Mouse (Mus musculus) embryonic facial prominence, embryonic 13.5 days (tissue): Measurements from ENCODE around the gene Pik3cd. TPM values are rescaled to one million over a fixed set of nuclear protein-coding genes. Genes with fewer than 3 reads are reported as not detected.

Experiments
- ATAC-seq: fragments of 200-750 bp; cut with Nextera tagmentation; 2 replicates; pipeline ENCODE4 v1.8.0; 2017; ENCODE audit warnings: low read depth; ENCODE audit not compliant: insufficient number of reproducible peaks, insufficient read depth, low FRiP score, low TSS enrichment
- H3K27ac ChIP-seq: fragments of 300-500 bp; sonication (generic); 2 replicates; pipeline ENCODE4 v1.5.1; 2015; ENCODE audit warnings: moderate library complexity, mild to moderate bottlenecking, inconsistent platforms
- H3K27me3 ChIP-seq: fragments of 300-500 bp; sonication (generic); 2 replicates; pipeline ENCODE4 v1.6.1; 2015; ENCODE audit warnings: mild to moderate bottlenecking, inconsistent platforms
- H3K36me3 ChIP-seq: fragments of 300-500 bp; sonication (generic); 2 replicates; pipeline ENCODE4 v1.6.1; 2015; ENCODE audit warnings: mild to moderate bottlenecking, inconsistent platforms
- H3K4me1 ChIP-seq: fragments of 300-500 bp; sonication (generic); 2 replicates; pipeline ENCODE4 v1.6.1; 2015; ENCODE audit warnings: inconsistent platforms
- H3K4me2 ChIP-seq: fragments of 300-500 bp; sonication (generic); 2 replicates; pipeline ENCODE4 v1.6.1; 2015; ENCODE audit warnings: moderate library complexity, mild to moderate bottlenecking, inconsistent platforms
- H3K4me3 ChIP-seq: fragments of 300-500 bp; sonication (generic); 2 replicates; pipeline ENCODE4 v1.5.1; 2015; ENCODE audit warnings: mild to moderate bottlenecking, inconsistent platforms
- H3K9ac ChIP-seq: fragments of 300-500 bp; sonication (generic); 2 replicates; pipeline ENCODE4 v1.6.1; 2015; ENCODE audit warnings: mild to moderate bottlenecking, inconsistent platforms
- H3K9me3 ChIP-seq: fragments of 300-500 bp; sonication (generic); 2 replicates; pipeline ENCODE4 v1.6.1; 2016; ENCODE audit warnings: inconsistent platforms
- WGBS: fragments of 180-500 bp; shearing (Covaris S2); methylation state at CpG from one replicate; pipeline ENCODE4 v1.1.7; 2015; ENCODE audit warnings: mixed read lengths; 5-methylcytosine and 5-hydroxymethylcytosine counted together
- polyA plus RNA-seq: library from polyadenylated mRNA; unstranded; fragments of >200 nt; fragmentation: Nextera tagmentation; extraction: Ambion mirVana; gene quantifications from 2 replicates; pipeline ENCODE4 v1.2.1, GENCODE M21; 2015

Gene Pik3cd
- polyA plus RNA-seq, 1 experiment from 2014 or later, result 4.4 TPM

DNA sequence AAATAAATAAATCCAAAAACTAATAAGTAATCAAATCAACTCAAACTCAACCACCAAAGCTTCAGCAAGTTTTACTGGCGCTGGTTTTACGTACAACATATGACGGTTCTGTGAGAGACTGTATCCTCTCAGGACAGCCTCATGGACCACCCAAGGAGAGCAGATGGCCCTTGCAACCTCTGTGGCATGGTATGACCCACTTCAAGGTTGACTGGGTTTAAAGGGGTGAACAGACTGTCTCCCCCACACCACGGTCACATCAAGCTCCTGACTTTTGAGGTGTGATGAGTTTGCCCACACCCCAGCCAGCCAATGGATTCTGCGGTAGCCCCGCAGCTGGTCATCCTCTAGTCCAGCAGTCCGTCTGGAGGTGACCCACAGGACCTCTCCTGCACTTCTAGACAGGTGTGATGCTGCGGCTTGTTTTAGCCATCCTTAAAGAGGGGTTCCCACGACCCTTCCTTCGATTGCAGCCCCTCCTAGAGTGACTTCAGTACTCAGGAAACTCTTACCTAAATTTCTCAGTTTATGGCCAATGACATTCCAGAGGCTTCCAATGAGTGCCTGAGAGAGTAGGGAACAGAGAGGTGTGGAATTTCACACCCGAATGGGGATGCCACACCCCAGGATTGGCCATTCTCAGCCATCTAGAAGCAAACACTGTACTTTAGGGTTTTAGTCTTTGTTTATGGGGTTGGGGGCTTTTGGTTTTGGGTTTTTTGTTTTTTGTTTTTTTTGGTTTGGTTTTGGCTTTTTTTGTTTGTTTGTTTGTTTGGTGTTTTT is 17.3 kb downstream of the Pik3cd start:
- ATAC-seq, result no peak
- Histone ChIP-seq H3K4me2 (no peak overlapping the region), H3K4me3 (no peak overlapping the region), H3K9ac (no peak overlapping the region), H3K36me3 (no peaks in the 10 kb centered on the region), H3K9me3 (no peaks in the 10 kb centered on the region), H3K27me3 (no peaks in the 10 kb centered on the region), H3K27ac (no peak overlapping the region), H3K4me1 (no peaks in the 10 kb centered on the region)
- 71% methylated on average over 11 of the region's 11 CpGs for WGBS

DNA sequence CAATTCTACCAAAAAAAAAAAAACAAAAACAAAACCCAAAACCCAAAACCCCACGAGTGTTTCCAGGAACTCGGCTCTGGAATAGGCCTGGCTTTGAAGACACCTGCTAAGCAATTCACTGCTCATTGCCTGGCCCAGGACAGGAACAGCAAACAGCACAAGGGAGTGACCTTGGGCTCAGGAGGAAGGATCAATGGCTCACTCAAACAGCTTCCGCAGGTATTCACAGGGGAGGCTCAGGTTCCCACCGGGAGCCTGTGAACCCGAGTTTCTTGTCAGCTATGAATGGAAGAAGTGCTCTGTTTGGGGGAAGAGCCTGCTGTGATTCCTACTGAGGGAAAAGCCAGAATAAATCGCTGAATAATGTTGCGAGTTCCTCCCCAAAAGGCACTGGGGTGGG is 18.5 kb downstream of the Pik3cd start:
- ATAC-seq, result no peak
- no peaks in the 10 kb centered on the region for H3K9me3 ChIP-seq
- no peak overlapping the region for H3K27ac ChIP-seq
- H3K4me1 ChIP-seq, result no peaks in the 10 kb centered on the region
- H3K36me3 ChIP-seq, result no peaks in the 10 kb centered on the region
- H3K27me3 ChIP-seq, result no peaks in the 10 kb centered on the region
- H3K4me2 ChIP-seq, result no peak overlapping the region
- H3K4me3 ChIP-seq, result no peak overlapping the region
- 7% methylated on average over 7 of the region's 7 CpGs for WGBS
- no peak overlapping the region for H3K9ac ChIP-seq

DNA sequence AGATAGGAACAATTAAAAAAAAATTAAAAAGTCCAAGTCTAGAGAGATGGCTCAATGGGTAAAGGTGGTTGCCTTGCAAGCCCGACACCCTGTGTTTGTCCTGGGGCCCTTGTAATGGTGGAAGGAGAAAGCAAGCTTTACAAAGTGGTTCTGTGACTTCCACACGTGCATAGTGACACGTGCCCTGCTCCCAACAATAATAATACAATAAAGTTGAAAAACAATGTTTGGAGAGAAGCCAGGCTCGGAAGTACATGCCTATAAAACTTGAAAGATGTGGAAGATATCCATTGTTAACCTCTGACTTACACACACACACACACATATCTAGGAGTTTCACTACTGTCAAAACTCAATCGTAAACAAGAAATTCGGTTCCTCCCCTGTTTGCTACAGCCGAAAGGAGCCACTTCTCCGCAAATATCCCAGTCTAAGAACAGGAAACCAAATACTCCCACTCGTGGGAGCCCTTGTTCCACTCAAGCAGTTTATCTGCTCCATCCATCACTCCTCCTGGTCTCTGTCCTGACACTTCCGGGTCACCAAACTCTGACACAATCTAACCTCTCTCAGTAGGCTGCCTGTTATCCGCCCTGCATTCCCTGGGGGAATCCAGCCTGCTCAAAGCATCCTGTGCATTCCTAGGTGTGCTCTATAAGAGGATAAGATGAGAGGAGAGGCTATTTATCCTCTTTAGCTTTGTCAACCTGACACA is 23.2 kb downstream of the Pik3cd start:
- no peaks in the 10 kb centered on the region for H3K36me3 ChIP-seq
- no peak for ATAC-seq
- H3K4me3 ChIP-seq, result no peak overlapping the region
- H3K9me3 ChIP-seq, result no peaks in the 10 kb centered on the region
- no peak overlapping the region for H3K4me2 ChIP-seq
- WGBS, result 67% methylated on average over 11 of the region's 11 CpGs
- no peak overlapping the region for H3K27ac ChIP-seq
- no peak overlapping the region for H3K9ac ChIP-seq
- H3K4me1 ChIP-seq, result peaks cover 18% of the 10 kb centered on the region
- H3K27me3 ChIP-seq, result peaks cover 25% of the 10 kb centered on the region

DNA sequence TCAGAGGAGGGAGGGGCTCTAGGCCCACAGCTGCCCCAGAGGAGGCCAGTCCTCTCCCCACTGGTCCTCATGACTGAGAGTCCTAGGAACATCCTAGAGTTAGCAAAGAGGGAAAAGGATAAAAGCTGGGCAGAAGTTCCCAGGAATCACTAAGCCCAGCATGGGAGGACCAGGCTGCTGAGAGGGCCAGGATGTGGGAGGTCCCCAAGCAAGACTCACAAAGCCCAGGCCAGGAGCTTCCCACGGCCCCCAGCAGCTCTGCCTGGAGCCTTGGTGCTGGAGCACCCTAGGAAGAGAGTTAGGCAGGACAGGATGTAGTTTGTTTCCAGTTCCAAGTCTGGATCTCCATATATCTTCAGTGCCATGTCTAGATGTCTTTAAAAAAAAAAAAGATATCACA is 24.4 kb downstream of the Pik3cd start:
- H3K4me2 ChIP-seq, result no peak overlapping the region
- peaks cover 35% of the 10 kb centered on the region for H3K27me3 ChIP-seq
- H3K4me1 ChIP-seq, result peaks cover 18% of the 10 kb centered on the region
- no peak overlapping the region for H3K9ac ChIP-seq
- H3K27ac ChIP-seq, result no peak overlapping the region
- ATAC-seq, result no peak
- H3K36me3 ChIP-seq, result 0 out of 2 replicates have a peak, but pooled peaks cover 3% of the 10 kb centered on the region
- 44% methylated on average over 1 of the region's 1 CpGs for WGBS
- no peak overlapping the region for H3K4me3 ChIP-seq
- H3K9me3 ChIP-seq, result no peaks in the 10 kb centered on the region

DNA sequence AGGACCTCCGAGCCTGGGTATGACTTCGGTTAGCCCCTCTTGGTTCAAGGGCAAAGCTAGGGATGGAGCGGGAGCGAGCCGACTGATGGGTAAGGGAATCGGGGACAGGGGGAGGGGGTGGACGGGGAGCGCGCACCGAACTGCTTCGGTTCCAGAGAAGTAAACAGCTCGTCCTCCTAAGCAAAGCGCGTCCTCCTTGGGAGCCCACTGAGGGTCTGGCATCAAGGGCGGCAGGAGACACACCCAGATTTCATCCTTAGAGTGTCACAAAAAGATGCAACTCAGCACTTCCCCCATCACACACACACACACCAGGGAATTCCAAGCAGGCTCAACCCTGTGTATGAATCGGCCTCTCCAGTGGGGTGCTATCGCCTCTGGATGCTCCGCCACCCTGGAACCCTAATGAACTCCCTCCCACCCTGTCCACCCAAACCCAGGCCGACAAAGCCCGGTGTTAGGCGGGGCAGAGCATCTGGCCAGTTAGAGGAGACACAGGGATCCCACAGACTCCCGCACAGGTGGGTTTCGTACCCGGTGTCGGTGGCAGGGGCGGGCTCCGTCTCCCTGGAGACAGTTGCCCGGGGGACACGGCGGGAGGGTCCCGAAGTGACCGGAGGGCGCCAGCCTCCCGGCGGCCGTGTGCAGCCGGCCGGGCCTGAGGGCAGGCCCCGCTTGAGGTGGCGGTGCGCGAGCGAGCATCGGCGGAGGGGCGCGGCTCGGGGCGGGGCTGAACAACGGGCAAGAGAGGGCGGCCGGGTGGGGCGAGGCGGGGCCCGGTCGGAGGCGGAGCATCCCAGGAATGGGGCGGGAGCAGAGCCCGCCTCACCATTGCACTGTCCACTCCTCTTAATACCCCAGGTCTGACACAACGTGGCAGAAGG is 26.8 kb downstream of the Pik3cd start:
- ATAC-seq, result peak; percentile 81
- H3K9me3 ChIP-seq, result no peaks in the 10 kb centered on the region
- under 1% methylated on average over 60 of the region's 60 CpGs for WGBS
- H3K36me3 ChIP-seq, result 0 out of 2 replicates have a peak, but pooled peaks cover 3% of the 10 kb centered on the region
- peak overlapping the region; percentile 69 for H3K9ac ChIP-seq
- H3K27me3 ChIP-seq, result peaks cover 35% of the 10 kb centered on the region
- H3K27ac ChIP-seq, result no peak overlapping the region
- peak overlapping the region; percentile 70 for H3K4me3 ChIP-seq
- peaks cover 18% of the 10 kb centered on the region for H3K4me1 ChIP-seq
- H3K4me2 ChIP-seq, result peak overlapping the region; percentile 92

DNA sequence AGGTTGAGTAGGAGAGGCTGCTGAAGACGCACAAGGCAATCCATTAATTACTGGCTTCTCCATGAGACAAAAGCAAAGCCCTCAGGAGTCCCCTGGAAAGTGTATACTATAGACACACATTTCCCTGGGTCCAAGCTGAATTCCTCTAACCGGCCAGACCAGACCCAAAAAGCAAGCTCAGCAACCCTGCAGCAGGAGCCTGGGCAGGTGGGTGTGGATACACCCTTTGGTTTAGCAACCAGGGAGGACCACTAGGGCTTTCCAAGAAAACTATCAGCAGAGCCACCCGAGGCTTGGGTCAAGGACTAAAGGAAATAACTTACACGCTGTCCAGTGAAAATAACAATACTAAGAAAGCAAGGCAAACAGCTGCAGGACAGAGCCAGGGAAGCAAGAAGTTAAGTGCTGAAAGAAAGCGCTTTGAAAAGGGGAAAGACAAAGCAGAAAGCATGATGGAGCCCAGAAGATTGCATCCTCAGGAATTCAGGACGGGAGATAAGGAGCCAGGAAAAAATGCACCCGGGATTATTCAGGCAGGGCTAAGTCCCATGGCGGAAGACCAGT is 27.5 kb downstream of the Pik3cd start:
- Histone ChIP-seq H3K27me3 (peaks cover 35% of the 10 kb centered on the region), H3K9ac (peak overlapping the region; percentile 69), H3K9me3 (no peaks in the 10 kb centered on the region), H3K4me1 (peaks cover 18% of the 10 kb centered on the region), H3K4me3 (peak overlapping the region; percentile 70), H3K36me3 (0 out of 2 replicates have a peak, but pooled peaks cover 3% of the 10 kb centered on the region), H3K4me2 (peak overlapping the region; percentile 92), H3K27ac (no peak overlapping the region)
- ATAC-seq, result no peak
- 11% methylated on average over 8 of the region's 8 CpGs for WGBS

DNA sequence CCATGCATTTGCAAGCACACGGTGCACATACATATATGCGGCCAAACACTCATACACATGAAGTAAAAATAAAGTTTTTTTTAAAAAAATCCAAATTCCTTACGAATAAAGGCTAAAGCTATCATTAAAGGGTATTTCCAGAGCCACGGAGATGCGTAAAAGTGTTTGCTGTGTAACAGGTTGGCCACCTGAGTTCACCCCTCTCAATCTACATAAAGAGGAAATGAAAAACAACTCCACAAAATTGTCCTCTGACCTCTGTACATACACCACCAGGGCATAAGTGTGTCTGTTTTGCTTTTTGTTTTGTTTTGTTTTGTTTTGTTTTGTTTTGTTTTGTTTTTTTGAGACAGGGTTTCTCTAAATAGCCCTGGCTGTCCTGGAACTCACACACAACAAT is 29.6 kb downstream of the Pik3cd start:
- H3K27me3 ChIP-seq, result peaks cover 35% of the 10 kb centered on the region
- no peak overlapping the region for H3K4me2 ChIP-seq
- H3K27ac ChIP-seq, result no peak overlapping the region
- H3K4me1 ChIP-seq, result peaks cover 18% of the 10 kb centered on the region
- 86% methylated on average over 5 of the region's 5 CpGs for WGBS
- H3K9ac ChIP-seq, result no peak overlapping the region
- H3K4me3 ChIP-seq, result no peak overlapping the region
- H3K36me3 ChIP-seq, result 0 out of 2 replicates have a peak, but pooled peaks cover 3% of the 10 kb centered on the region
- ATAC-seq, result no peak
- H3K9me3 ChIP-seq, result no peaks in the 10 kb centered on the region

DNA sequence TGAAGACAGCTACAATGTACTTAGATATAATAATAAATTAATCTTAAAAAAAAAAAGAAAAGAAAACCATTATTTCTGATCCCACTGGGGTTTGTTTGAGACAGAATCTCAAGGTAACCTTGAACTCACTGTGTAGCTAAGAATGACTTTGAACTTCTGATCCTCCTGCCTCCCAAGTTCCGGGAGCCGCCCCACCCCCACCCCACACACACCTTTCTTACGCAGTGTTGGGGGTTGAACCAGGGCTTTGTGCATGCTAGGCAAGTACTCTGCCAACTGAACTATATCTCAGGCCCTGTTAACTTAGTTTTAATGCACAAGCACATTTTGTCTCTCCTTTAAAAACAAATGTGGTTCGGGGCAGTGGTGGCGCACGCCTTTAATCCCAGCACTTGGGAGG is 31.2 kb downstream of the Pik3cd start:
- Histone ChIP-seq H3K4me2 (no peak overlapping the region), H3K9ac (no peak overlapping the region), H3K36me3 (0 out of 2 replicates have a peak, but pooled peaks cover 3% of the 10 kb centered on the region), H3K4me1 (peaks cover 16% of the 10 kb centered on the region), H3K9me3 (no peaks in the 10 kb centered on the region), H3K27ac (no peak overlapping the region), H3K27me3 (peaks cover 29% of the 10 kb centered on the region), H3K4me3 (no peak overlapping the region)
- no peak for ATAC-seq
- WGBS, result 93% methylated on average over 6 of the region's 6 CpGs

DNA sequence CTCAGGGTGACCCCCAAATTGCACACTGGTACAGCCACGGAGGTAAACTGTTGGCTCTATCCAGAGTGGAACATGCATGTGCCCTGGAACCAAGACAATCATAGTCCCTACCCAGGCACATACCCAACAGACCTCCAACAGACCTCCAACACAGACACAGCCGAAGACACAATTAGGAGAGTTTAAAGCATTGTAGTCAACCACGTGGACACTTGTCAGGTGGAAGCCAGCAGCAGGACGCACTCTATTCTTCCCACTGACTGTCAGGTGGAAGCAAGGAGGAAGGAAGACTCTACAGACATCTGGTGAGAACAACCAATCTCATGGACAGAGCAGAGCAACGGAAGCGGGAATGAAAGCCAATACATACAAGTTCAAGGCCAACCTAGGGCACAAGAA is 36.7 kb downstream of the Pik3cd start:
- no peaks in the 10 kb centered on the region for H3K9me3 ChIP-seq
- no peak overlapping the region for H3K9ac ChIP-seq
- H3K4me1 ChIP-seq, result peaks cover 6% of the 10 kb centered on the region
- no peak overlapping the region for H3K4me2 ChIP-seq
- no peak overlapping the region for H3K27ac ChIP-seq
- no peaks in the 10 kb centered on the region for H3K27me3 ChIP-seq
- no peaks in the 10 kb centered on the region for H3K36me3 ChIP-seq
- 88% methylated on average over 6 of the region's 6 CpGs for WGBS
- no peak for ATAC-seq
- no peak overlapping the region for H3K4me3 ChIP-seq

DNA sequence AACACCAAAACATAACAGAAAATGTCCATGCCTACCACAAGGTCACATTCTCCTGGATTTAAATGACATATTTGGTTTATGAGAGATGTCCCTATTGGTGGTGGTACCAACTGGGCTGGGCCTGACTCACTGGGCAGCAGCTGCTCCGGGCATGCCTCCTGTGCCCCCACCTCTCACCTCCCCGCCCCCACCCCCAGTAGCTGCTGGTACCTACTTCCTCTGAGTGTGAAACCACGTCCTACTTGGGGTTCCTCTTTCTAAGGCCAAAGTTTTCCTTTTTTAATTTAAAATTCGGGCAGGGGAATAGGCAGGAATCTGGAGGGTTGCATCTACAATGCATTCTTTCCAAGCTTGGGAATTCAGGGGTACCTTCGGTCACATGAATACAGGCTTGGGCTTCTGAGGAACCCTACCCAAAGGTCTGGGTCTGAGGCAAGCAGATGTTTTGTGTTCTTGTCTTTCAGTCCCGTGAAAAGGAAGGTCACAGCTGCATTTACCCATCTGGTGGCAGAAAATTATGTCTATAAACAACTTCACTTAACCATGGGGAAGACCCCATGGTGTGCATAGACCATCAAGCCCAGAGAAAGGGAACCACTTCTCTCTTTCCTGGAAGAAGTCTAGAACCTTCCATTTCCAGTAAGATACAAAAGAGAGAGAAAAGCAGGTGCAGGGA is 37.2 kb downstream of the Pik3cd start:
- no peak overlapping the region for H3K4me2 ChIP-seq
- H3K27me3 ChIP-seq, result no peaks in the 10 kb centered on the region
- H3K9me3 ChIP-seq, result no peaks in the 10 kb centered on the region
- ATAC-seq, result no peak
- peaks cover 6% of the 10 kb centered on the region for H3K4me1 ChIP-seq
- WGBS, result 80% methylated on average over 6 of the region's 6 CpGs
- H3K36me3 ChIP-seq, result no peaks in the 10 kb centered on the region
- no peak overlapping the region for H3K27ac ChIP-seq
- H3K4me3 ChIP-seq, result no peak overlapping the region
- no peak overlapping the region for H3K9ac ChIP-seq
